Mouse (Mus musculus): ENCODE measurements around the gene Acot7. TPM values are rescaled to one million over a fixed set of nuclear protein-coding genes. Genes with fewer than 3 reads are reported as not detected.

The Acot7 gene
- total and polyA plus RNA-seq, 2 experiments from 2014 or later: 249 to 488 TPM

- no peaks in the 10 kb centered on the region for H3K9me3 ChIP-seq (ENCODE audit: low read length)
- 77% methylated on average over 4 of the region's 4 CpGs for WGBS
- no peak for DNase-seq (ENCODE audit: low spot score)
- no peaks in the 10 kb centered on the region for H3K4me1 ChIP-seq (ENCODE audit: insufficient read depth, low read length)
- ATAC-seq: no peak
- H3K27ac ChIP-seq: no peak overlapping the region
- no peaks in the 10 kb centered on the region for H3K36me3 ChIP-seq (ENCODE audit: insufficient read depth, low read length)
- no peak for TF ChIP-seq CTCF (IDR thresholded peaks at IDR 0.05; ENCODE audit: low read depth)
- H3K9ac ChIP-seq (replicated peaks; ENCODE audit: low read length): no peak overlapping the region
- peaks cover 41% of the 10 kb centered on the region for H3K27me3 ChIP-seq (ENCODE audit: insufficient read depth, low read length)
- no peak overlapping the region for H3K4me2 ChIP-seq (ENCODE audit: low read depth, low read length)
- H3K4me3 ChIP-seq (ENCODE audit: low read length): no peak overlapping the region
Observed at GRCm38 (mm10) chr4:152150546-152150945, 27.4 kb upstream of the Acot7 start.

GRCm38 (mm10) chr4:152151451-152151965 is 26.4 kb upstream of the Acot7 start:
- WGBS: 25% methylated on average over 7 of the region's 7 CpGs
- Histone ChIP-seq H3K4me3 (ENCODE audit: low read length) (peak overlapping the region; percentile 27), H3K9ac (replicated peaks; ENCODE audit: low read length) (no peak overlapping the region), H3K4me2 (ENCODE audit: low read depth, low read length) (peak overlapping the region; percentile 51), H3K36me3 (ENCODE audit: insufficient read depth, low read length) (no peaks in the 10 kb centered on the region), H3K9me3 (ENCODE audit: low read length) (no peaks in the 10 kb centered on the region), H3K4me1 (ENCODE audit: insufficient read depth, low read length) (no peaks in the 10 kb centered on the region), H3K27ac (no peak overlapping the region), H3K27me3 (ENCODE audit: insufficient read depth, low read length) (peaks cover 41% of the 10 kb centered on the region)
- ATAC-seq (no peak), DNase-seq (ENCODE audit: low spot score) (no peak)
- no peak for TF ChIP-seq CTCF (IDR thresholded peaks at IDR 0.05; ENCODE audit: low read depth)

DNA sequence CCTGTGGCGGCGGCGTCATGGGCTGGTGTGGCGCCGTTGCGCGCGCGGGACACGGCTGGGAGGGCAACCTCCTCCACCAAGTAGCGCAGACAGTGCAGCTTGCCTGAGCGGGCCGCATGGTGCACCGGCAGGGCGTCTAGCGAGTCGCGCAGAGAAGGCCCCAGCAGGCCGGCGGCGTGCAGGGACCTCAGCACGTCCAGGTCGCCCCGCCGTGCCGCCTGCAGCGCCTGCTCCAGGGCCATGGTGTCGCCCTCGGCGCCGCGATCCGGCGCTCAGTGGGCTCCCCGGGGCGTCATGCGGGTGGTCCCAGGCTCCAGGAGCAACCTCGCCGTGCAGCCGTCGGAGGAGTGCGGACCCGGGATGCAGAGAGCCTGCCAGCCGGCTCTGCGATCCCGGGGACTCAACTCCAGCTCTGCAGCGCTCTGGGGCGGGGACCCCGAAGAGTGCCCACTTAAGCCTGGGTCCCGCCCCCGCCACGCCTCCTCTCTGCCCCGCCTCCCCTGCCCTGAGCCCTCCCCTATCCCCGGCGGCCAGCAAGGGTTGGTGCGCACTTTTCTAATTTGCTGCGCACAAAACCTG is 25.9 kb upstream of the Acot7 start, which contains the start of gene Espn:
TSS of gene Espn (minus strand) at position 406 of the 579 bp plus-strand sequence.
- H3K9me3 ChIP-seq (ENCODE audit: low read length): no peaks in the 10 kb centered on the region
- peak; percentile 51 for DNase-seq (ENCODE audit: low spot score)
- no peaks in the 10 kb centered on the region for H3K36me3 ChIP-seq (ENCODE audit: insufficient read depth, low read length)
- H3K4me2 ChIP-seq (ENCODE audit: low read depth, low read length): peak within 1 kb of the TSS; percentile 51
- peak; percentile 67 for ATAC-seq
- TF ChIP-seq CTCF (IDR thresholded peaks at IDR 0.05; ENCODE audit: low read depth): no peak
- no peak within 1 kb of the TSS for H3K27ac ChIP-seq
- H3K9ac ChIP-seq (replicated peaks; ENCODE audit: low read length): no peak within 1 kb of the TSS
- peaks cover 41% of the 10 kb centered on the region for H3K27me3 ChIP-seq (ENCODE audit: insufficient read depth, low read length)
- H3K4me3 ChIP-seq (ENCODE audit: low read length): peak within 1 kb of the TSS; percentile 27
- H3K4me1 ChIP-seq (ENCODE audit: insufficient read depth, low read length): no peaks in the 10 kb centered on the region
- WGBS: 2% methylated on average over 57 of the region's 57 CpGs

- peak overlapping the region; percentile 21 for H3K4me3 ChIP-seq (ENCODE audit: low read length)
- peak; percentile 91 for TF ChIP-seq CTCF (IDR thresholded peaks at IDR 0.05; ENCODE audit: low read depth)
Observed at GRCm38 (mm10) chr4:152153771-152154177, 24.2 kb upstream of the Acot7 start.

GRCm38 (mm10) chr4:152155019-152155418 is 22.9 kb upstream of the Acot7 start:
- H3K4me2 ChIP-seq (ENCODE audit: low read depth, low read length): no peak overlapping the region
- peak; percentile 24; the same call in 1 of the 2 replicates for TF ChIP-seq CTCF (IDR thresholded peaks at IDR 0.05; ENCODE audit: low read depth)
- no peaks in the 10 kb centered on the region for H3K36me3 ChIP-seq (ENCODE audit: insufficient read depth, low read length)
- no peak overlapping the region for H3K27ac ChIP-seq
- ATAC-seq (no peak), DNase-seq (ENCODE audit: low spot score) (no peak)
- 68% methylated on average over 4 of the region's 4 CpGs for WGBS
- H3K27me3 ChIP-seq (ENCODE audit: insufficient read depth, low read length): peaks cover 66% of the 10 kb centered on the region
- H3K4me3 ChIP-seq (ENCODE audit: low read length): no peak overlapping the region
- H3K4me1 ChIP-seq (ENCODE audit: insufficient read depth, low read length): peaks cover 5% of the 10 kb centered on the region; the same call in 1 of the 2 replicates
- no peak overlapping the region for H3K9ac ChIP-seq (replicated peaks; ENCODE audit: low read length)
- H3K9me3 ChIP-seq (ENCODE audit: low read length): no peaks in the 10 kb centered on the region

More at GRCm38 (mm10) chr4:152153771-152154177, 24.2 kb upstream of the Acot7 start:
- Histone ChIP-seq H3K9me3 (ENCODE audit: low read length) (no peaks in the 10 kb centered on the region), H3K4me1 (ENCODE audit: insufficient read depth, low read length) (no peaks in the 10 kb centered on the region), H3K9ac (replicated peaks; ENCODE audit: low read length) (no peak overlapping the region), H3K27ac (no peak overlapping the region), H3K36me3 (ENCODE audit: insufficient read depth, low read length) (no peaks in the 10 kb centered on the region), H3K27me3 (ENCODE audit: insufficient read depth, low read length) (peaks cover 57% of the 10 kb centered on the region), H3K4me2 (ENCODE audit: low read depth, low read length) (peak overlapping the region; percentile 49)
- 3% methylated on average over 23 of the region's 23 CpGs for WGBS
- DNase-seq (ENCODE audit: low spot score) (peak; percentile 87), ATAC-seq (peak; percentile 25; the same call in 1 of the 2 replicates)

- WGBS: 19% methylated on average over 21 of the region's 21 CpGs
- Histone ChIP-seq H3K4me1 (ENCODE audit: insufficient read depth, low read length) (peaks cover 5% of the 10 kb centered on the region; the same call in 1 of the 2 replicates), H3K9me3 (ENCODE audit: low read length) (no peaks in the 10 kb centered on the region), H3K27me3 (ENCODE audit: insufficient read depth, low read length) (peaks cover 53% of the 10 kb centered on the region), H3K4me3 (ENCODE audit: low read length) (peak overlapping the region; percentile 14; the same call in 1 of the 2 replicates), H3K36me3 (ENCODE audit: insufficient read depth, low read length) (no peaks in the 10 kb centered on the region), H3K27ac (no peak overlapping the region), H3K9ac (replicated peaks; ENCODE audit: low read length) (no peak overlapping the region), H3K4me2 (ENCODE audit: low read depth, low read length) (peak overlapping the region; percentile 16)
- DNase-seq (ENCODE audit: low spot score): peak; percentile 68
- peak; percentile 77 for TF ChIP-seq CTCF (IDR thresholded peaks at IDR 0.05; ENCODE audit: low read depth)
- ATAC-seq: no peak
Observed at GRCm38 (mm10) chr4:152157779-152158584, 20.0 kb upstream of the Acot7 start.
